Mouse (Mus musculus) MEL (cell line): Measurements from ENCODE around the gene Rragc. TPM values are rescaled to one million over a fixed set of nuclear protein-coding genes. Genes with fewer than 3 reads are reported as not detected.

Experiments used
- DNase-seq: peaks from one replicate; pipeline ENCODE4 v3.0.0; 2011; ENCODE audit warnings: low read depth, low spot score
- H3K27ac ChIP-seq: 2 replicates; pipeline ENCODE4 v1.5.1; 2012; ENCODE audit warnings: low read depth, mild to moderate bottlenecking, control low read depth, low read length, moderate library complexity; ENCODE audit not compliant: control insufficient read depth
- H3K27me3 ChIP-seq, 2 experiments: fragments of 150-350 bp in 1 of 2; sonication (generic) in 1 of 2; 2 replicates each; pipeline ENCODE4 v1.6.1; 2012; ENCODE audit warnings: low read length in 2 of 2, mild to moderate bottlenecking in 2 of 2, improper control_type of control experiment in 1 of 2, moderate library complexity in 1 of 2; ENCODE audit not compliant: insufficient read depth in 2 of 2, control insufficient read depth in 1 of 2
- H3K36me3 ChIP-seq, 2 experiments: 2 replicates each; pipeline ENCODE4 v1.6.1; 2012 to 2014; ENCODE audit warnings: low read length in 2 of 2, improper control_type of control experiment in 1 of 2, inconsistent platforms in 1 of 2, mild to moderate bottlenecking in 1 of 2; ENCODE audit not compliant: insufficient read depth in 2 of 2, control insufficient read depth in 1 of 2
- H3K4me1 ChIP-seq, 2 experiments: fragments of 150-350 bp in 1 of 2; sonication (generic) in 1 of 2; 2 replicates each; pipeline ENCODE4 v1.6.1; 2012; ENCODE audit warnings: low read length in 2 of 2, improper control_type of control experiment in 1 of 2, mild to moderate bottlenecking in 1 of 2; ENCODE audit not compliant: insufficient read depth in 2 of 2, control insufficient read depth in 1 of 2
- H3K4me3 ChIP-seq, 2 experiments: fragments of 150-350 bp in 1 of 2; sonication (generic) in 1 of 2; 2 replicates each; pipeline ENCODE4 v1.5.1; 2012; ENCODE audit warnings: low read depth in 2 of 2, low read length in 2 of 2, mild to moderate bottlenecking in 2 of 2, moderate library complexity in 2 of 2, control low read depth in 1 of 2, improper control_type of control experiment in 1 of 2; ENCODE audit not compliant: control insufficient read depth in 1 of 2, insufficient read depth in 1 of 2
- H3K79me2 ChIP-seq: 2 replicates; pipeline ENCODE4 v1.6.1; 2012; ENCODE audit warnings: mild to moderate bottlenecking, low read length, moderate library complexity; ENCODE audit not compliant: control insufficient read depth, poor library complexity, insufficient read depth
- H3K9ac ChIP-seq: 2 replicates; pipeline ENCODE4 v1.6.1; 2012; ENCODE audit warnings: low read depth, mild to moderate bottlenecking, control low read depth, low read length, moderate library complexity; ENCODE audit not compliant: control insufficient read depth, poor library complexity, severe bottlenecking
- H3K9me3 ChIP-seq: fragments of 150-350 bp; sonication (generic); replicated peaks from 2 replicates; pipeline ENCODE4 v1.6.1; 2012; ENCODE audit warnings: mild to moderate bottlenecking, low read length, improper control_type of control experiment, moderate library complexity; ENCODE audit not compliant: insufficient read depth
- CHD1 ChIP-seq: IDR thresholded peaks from 2 replicates; pipeline ENCODE4 v1.6.1; 2012; ENCODE audit warnings: low read depth, mild to moderate bottlenecking, inconsistent platforms, low read length, improper control_type of control experiment
- CTCF ChIP-seq, 3 experiments: IDR thresholded peaks in 2 of 3; conservative IDR thresholded peaks in 1 of 3; 2 replicates each; pipeline ENCODE4 v1.5.1; 2011 to 2012; ENCODE audit warnings: low read length in 3 of 3, low read depth in 2 of 3, mild to moderate bottlenecking in 2 of 3, improper control_type of control experiment in 1 of 3, inconsistent platforms in 1 of 3, mixed read lengths in 1 of 3, moderate library complexity in 1 of 3; ENCODE audit not compliant: control insufficient read depth in 1 of 3, insufficient read depth in 1 of 3, poor library complexity in 1 of 3, severe bottlenecking in 1 of 3
- GABPA ChIP-seq: IDR thresholded peaks from 2 replicates; pipeline ENCODE4 v1.6.1; 2012; ENCODE audit warnings: low read depth, mild to moderate bottlenecking, inconsistent platforms, low read length, improper control_type of control experiment, moderate library complexity
- JUND ChIP-seq: IDR thresholded peaks from 2 replicates; pipeline ENCODE4 v1.6.1; 2011; ENCODE audit warnings: low read depth, mild to moderate bottlenecking, improper control_type of control experiment, low read length
- MYC ChIP-seq: IDR thresholded peaks from 2 replicates; pipeline ENCODE4 v1.6.1; 2011; ENCODE audit warnings: low read depth, mild to moderate bottlenecking, low read length, improper control_type of control experiment, moderate library complexity
- POLR2A ChIP-seq, 2 experiments: IDR thresholded peaks; 2 replicates each; pipeline ENCODE4 v1.6.1; 2011 to 2012; ENCODE audit warnings: low read length in 2 of 2, mild to moderate bottlenecking in 2 of 2, control low read depth in 1 of 2, improper control_type of control experiment in 1 of 2, low read depth in 1 of 2, moderate library complexity in 1 of 2; ENCODE audit not compliant: control insufficient read depth in 1 of 2, insufficient read depth in 1 of 2, poor library complexity in 1 of 2
- RAD21 ChIP-seq: IDR thresholded peaks from 2 replicates; pipeline ENCODE4 v1.6.1; 2011; ENCODE audit warnings: mild to moderate bottlenecking, low read depth, low read length, improper control_type of control experiment
- RCOR1 ChIP-seq: IDR thresholded peaks from 2 replicates; pipeline ENCODE4 v1.6.1; 2012; ENCODE audit warnings: low read depth, mild to moderate bottlenecking, inconsistent platforms, low read length, improper control_type of control experiment
- SMC3 ChIP-seq: IDR thresholded peaks from 2 replicates; pipeline ENCODE4 v1.6.1; 2011; ENCODE audit warnings: low read depth, low read length, improper control_type of control experiment
- TBP ChIP-seq: IDR thresholded peaks from 2 replicates; pipeline ENCODE4 v1.8.0; 2011; ENCODE audit warnings: low read depth, low read length, improper control_type of control experiment
- TCF12 ChIP-seq: IDR thresholded peaks from 2 replicates; pipeline ENCODE4 v1.6.1; 2014; ENCODE audit warnings: low read depth, mild to moderate bottlenecking, inconsistent platforms, low read length, improper control_type of control experiment, moderate library complexity
- USF1 ChIP-seq: IDR thresholded peaks from 2 replicates; pipeline ENCODE4 v1.6.1; 2014; ENCODE audit warnings: low read depth, mild to moderate bottlenecking, inconsistent platforms, low read length, improper control_type of control experiment, moderate library complexity
- ZC3H11A ChIP-seq: IDR thresholded peaks from 2 replicates; pipeline ENCODE4 v1.6.1; 2012; ENCODE audit warnings: low read depth, mild to moderate bottlenecking, inconsistent platforms, low read length, improper control_type of control experiment
- ZKSCAN1 ChIP-seq: IDR thresholded peaks from 2 replicates; pipeline ENCODE4 v1.6.1; 2012; ENCODE audit warnings: low read depth, mild to moderate bottlenecking, inconsistent platforms, low read length, improper control_type of control experiment, moderate library complexity
- ZNF384 ChIP-seq: IDR thresholded peaks from 2 replicates; pipeline ENCODE4 v1.6.1; 2012; ENCODE audit warnings: low read depth, mild to moderate bottlenecking, inconsistent platforms, low read length, improper control_type of control experiment
- polyA plus RNA-seq, 2 experiments: library from polyadenylated mRNA; stranded (reverse) in 1 of 2; unstranded in 1 of 2; fragments of >175 nt in 1 of 2; fragments of >200 nt in 1 of 2; gene quantifications; 2 replicates each; pipeline versions ENCODE4 v1.2.1 to v1.2.4; 2012; ENCODE audit warnings: low replicate concordance in 2 of 2, low read depth in 1 of 2; ENCODE audit not compliant: insufficient read length in 2 of 2, insufficient read depth in 1 of 2, missing spikeins in 1 of 2
- total RNA-seq: library from RNA; depleted of rRNA; stranded (reverse); fragments of 300-350 nt; gene quantifications from 2 replicates; pipeline ENCODE4 v1.2.3, GENCODE M21; 2012

Rragc gene
- total and polyA plus RNA-seq, 3 experiments = 21.0 to 36.6 TPM; not detected in 1

- Histone ChIP-seq H3K79me2 (no peaks in the 10 kb centered on the region), H3K9me3 (no peaks in the 10 kb centered on the region), H3K4me1 (peaks cover 0 to 4% of the 10 kb centered on the region in 2 experiments; a peak in 1 of 4 replicates), H3K27ac (no peak overlapping the region), H3K4me3 (no peak overlapping the region), H3K36me3 (peaks cover 0 to 3% of the 10 kb centered on the region in 2 experiments; a peak in 1 of 4 replicates), H3K9ac (no peak overlapping the region), H3K27me3 (no peaks in the 10 kb centered on the region; a peak in 1 of 4 replicates)
- DNase-seq = peak; percentile 59
- peak; percentile 60 to 97 (median 84) for TF ChIP-seq CTCF (IDR thresholded peaks at IDR 0.05 in 2 of 3, conservative IDR thresholded peaks at IDR 0.05 in 1 of 3; ENCODE audit: control insufficient read depth in 1 of 3, insufficient read depth in 1 of 3, low read depth in 2 of 3, low read length in 3 of 3, poor library complexity in 1 of 3, severe bottlenecking in 1 of 3)
- no peak for TF ChIP-seq ZNF384
- TF ChIP-seq TCF12 = no peak
- peak; percentile 81 for TF ChIP-seq RAD21
- TF ChIP-seq SMC3 = peak; percentile 75
- peak; percentile 46 for TF ChIP-seq ZC3H11A
These were observed 39.7 kb downstream of the Rragc start for GRCm38 (mm10) chr4:123956703-123957491.

- H3K4me3 ChIP-seq = no peak overlapping the region
- DNase-seq = no peak
- H3K9ac ChIP-seq = no peak overlapping the region
- TF ChIP-seq ZKSCAN1 (no peak), MYC (no peak), CHD1 (no peak), CTCF (IDR thresholded peaks at IDR 0.05 in 2 of 3, conservative IDR thresholded peaks at IDR 0.05 in 1 of 3; ENCODE audit: control insufficient read depth in 1 of 3, insufficient read depth in 1 of 3, low read depth in 2 of 3, low read length in 3 of 3, poor library complexity in 1 of 3, severe bottlenecking in 1 of 3) (no peak; a peak in 1 of 6 replicates), POLR2A (IDR thresholded peaks at IDR 0.05; ENCODE audit: control insufficient read depth in 1 of 2, insufficient read depth in 1 of 2, low read depth in 1 of 2, low read length in 2 of 2, poor library complexity in 1 of 2) (no peak), RAD21 (no peak), RCOR1 (no peak), TBP (no peak), JUND (no peak), USF1 (no peak), GABPA (no peak)
- no peak overlapping the region for H3K27ac ChIP-seq
- H3K79me2 ChIP-seq = no peaks in the 10 kb centered on the region
- H3K27me3 ChIP-seq = peaks cover 0 to 1% of the 10 kb centered on the region in 2 experiments; a peak in 2 of 4 replicates
- peaks cover 0 to 4% of the 10 kb centered on the region in 2 experiments; a peak in 1 of 4 replicates for H3K4me1 ChIP-seq
- no peaks in the 10 kb centered on the region for H3K9me3 ChIP-seq
- peaks cover 0 to 3% of the 10 kb centered on the region in 2 experiments; a peak in 1 of 4 replicates for H3K36me3 ChIP-seq
These were observed 40.2 kb downstream of the Rragc start for GRCm38 (mm10) chr4:123957492-123957808.
